Mouse (Mus musculus): ENCODE results near the gene Ano8. TPM values are rescaled to one million over a fixed set of nuclear protein-coding genes. Genes with fewer than 3 reads are reported as not detected.
"Not testable (repeated sequence)": the region's sequence is repeated elsewhere in the genome, so short reads cannot be mapped to it uniquely, and the experiment has no call there.

The Ano8 gene
- total and polyA plus RNA-seq, 3 experiments, result 1.1 to 2.1 (median 1.5) TPM

DNA sequence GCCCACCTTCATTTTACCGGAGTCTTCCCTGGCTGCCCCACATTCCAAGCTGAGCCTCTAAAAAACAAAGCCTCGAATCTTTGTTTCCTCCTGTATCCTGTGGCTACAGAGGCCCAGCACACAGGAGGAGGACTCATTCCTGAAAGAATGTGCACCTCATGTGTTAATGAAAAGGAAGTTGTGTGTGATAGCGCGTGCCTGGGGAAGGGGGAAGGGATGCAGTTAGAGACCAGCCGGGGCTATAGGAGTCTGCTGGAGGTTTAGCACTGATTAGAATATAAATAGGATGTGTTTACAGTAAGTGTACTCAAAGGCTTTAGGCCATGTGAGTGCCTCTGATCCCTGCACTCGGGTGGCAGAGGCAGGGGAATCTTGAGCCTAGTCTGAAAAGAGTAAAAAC lies 40.5 kb upstream of the Ano8 start:
- H3K27me3 ChIP-seq (ENCODE audit: insufficient read depth, low read length), result peaks cover 50% of the 10 kb centered on the region
- no peak overlapping the region for H3K4me3 ChIP-seq (ENCODE audit: low read depth, low read length)
- no peak for ATAC-seq (ENCODE audit: extremely low read depth, insufficient number of reproducible peaks, low FRiP score, poor library complexity, severe bottlenecking)
- H3K4me1 ChIP-seq (ENCODE audit: insufficient read depth, low read depth, low read length), result peaks cover 12% of the 10 kb centered on the region
- no peak for DNase-seq (ENCODE audit: low spot score)
- TF ChIP-seq GATA1 (IDR thresholded peaks at IDR 0.05; ENCODE audit: borderline replicate concordance, low read length), result no peak
- TF ChIP-seq CTCF (IDR thresholded peaks at IDR 0.05; ENCODE audit: low read depth, low read length), result no peak
- no peak for TF ChIP-seq GATA2 (IDR thresholded peaks at IDR 0.05; ENCODE audit: borderline replicate concordance, low read depth, low read length)
- TF ChIP-seq POLR2AphosphoS5 (IDR thresholded peaks at IDR 0.05; ENCODE audit: insufficient replicate concordance, low read depth, low read length), result no peak
- TF ChIP-seq TAL1 (conservative IDR thresholded peaks at IDR 0.05; ENCODE audit: low read depth, low read length), result no peak
- H3K9me3 ChIP-seq (replicated peaks), result no peaks in the 10 kb centered on the region
- no peaks in the 10 kb centered on the region for H3K36me3 ChIP-seq (replicated peaks)

DNA sequence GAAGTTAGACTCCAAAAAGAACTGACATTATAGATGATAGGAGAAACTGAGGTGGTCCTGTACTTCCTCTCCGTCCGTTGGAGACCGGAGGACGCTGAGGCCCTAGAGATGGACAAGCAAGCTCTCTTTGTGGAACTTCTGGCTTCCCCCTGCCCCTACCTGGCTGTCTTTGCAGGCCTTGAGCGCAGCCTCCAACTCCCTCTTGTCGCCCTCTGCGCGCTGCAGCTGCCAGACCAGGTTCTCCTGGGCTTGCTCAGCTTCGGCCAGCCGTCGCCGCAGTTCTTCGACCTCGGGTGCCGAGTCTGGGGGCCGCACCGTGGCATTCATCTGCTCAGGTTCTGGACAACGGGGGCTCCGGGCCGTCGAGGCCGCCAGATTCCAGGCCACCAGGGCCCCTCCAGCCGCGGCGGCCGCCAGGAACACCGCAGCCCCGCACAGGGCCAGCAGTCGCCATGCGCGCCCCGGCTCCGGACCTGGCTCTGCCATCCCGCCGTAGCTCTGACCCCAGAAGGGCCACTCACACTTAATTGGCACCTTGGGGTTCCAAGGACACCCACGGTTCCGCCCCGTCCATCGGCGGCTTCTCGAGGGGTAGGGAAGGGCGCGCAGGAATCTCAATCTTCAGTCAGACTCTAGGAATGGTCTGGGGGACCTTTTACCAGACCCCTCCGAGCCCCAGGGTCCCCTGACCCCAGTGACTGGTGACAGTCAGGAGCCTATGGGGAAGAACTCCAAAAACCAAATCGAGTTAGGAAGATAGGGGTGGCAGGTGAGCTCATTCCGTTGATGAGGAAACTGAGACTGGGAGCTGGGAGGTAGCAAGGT lies 39.7 kb upstream of the Ano8 start, which contains the start of gene Ccdc194:
Ccdc194 (minus strand) TSS at position 486 of the 825 bp plus-strand sequence.
- ATAC-seq (ENCODE audit: extremely low read depth, insufficient number of reproducible peaks, low FRiP score, poor library complexity, severe bottlenecking), result no peak
- Histone ChIP-seq H3K4me3 (ENCODE audit: low read depth, low read length) (no peak within 1 kb of the TSS), H3K4me1 (ENCODE audit: insufficient read depth, low read depth, low read length) (peaks cover 13% of the 10 kb centered on the region), H3K27me3 (ENCODE audit: insufficient read depth, low read length) (peaks cover 57% of the 10 kb centered on the region), H3K9me3 (replicated peaks) (no peaks in the 10 kb centered on the region), H3K36me3 (replicated peaks) (no peaks in the 10 kb centered on the region)
- DNase-seq (ENCODE audit: low spot score), result no peak
- TF ChIP-seq GATA1 (IDR thresholded peaks at IDR 0.05; ENCODE audit: borderline replicate concordance, low read length) (no peak), POLR2AphosphoS5 (IDR thresholded peaks at IDR 0.05; ENCODE audit: insufficient replicate concordance, low read depth, low read length) (no peak), TAL1 (conservative IDR thresholded peaks at IDR 0.05; ENCODE audit: low read depth, low read length) (no peak), CTCF (IDR thresholded peaks at IDR 0.05; ENCODE audit: low read depth, low read length) (no peak)

DNA sequence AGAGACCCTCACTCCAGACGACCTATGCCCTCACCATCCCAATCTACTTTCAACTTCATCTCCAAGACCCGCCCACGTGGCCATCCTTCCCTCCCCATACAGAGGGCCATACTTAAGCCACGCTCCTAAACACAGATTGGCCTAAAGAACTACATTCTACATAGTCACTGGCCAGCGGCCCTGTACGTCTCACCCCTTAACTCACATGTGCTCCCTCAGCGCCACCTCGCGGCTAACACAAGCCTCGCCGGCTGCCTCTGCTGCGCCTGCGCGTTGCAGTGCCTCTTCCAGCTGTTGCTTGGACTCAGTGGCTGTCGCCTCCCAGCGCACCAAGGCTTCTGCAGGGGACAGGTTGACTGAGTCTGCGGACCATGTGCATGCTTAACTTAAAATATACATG lies 35.9 kb upstream of the Ano8 start:
- Histone ChIP-seq H3K4me3 (ENCODE audit: low read depth, low read length) (no peak overlapping the region; the same call in 1 of the 2 replicates), H3K9me3 (replicated peaks) (no peaks in the 10 kb centered on the region), H3K4me1 (ENCODE audit: insufficient read depth, low read depth, low read length) (peaks cover 9% of the 10 kb centered on the region), H3K27me3 (ENCODE audit: insufficient read depth, low read length) (peaks cover 51% of the 10 kb centered on the region), H3K36me3 (replicated peaks) (no peaks in the 10 kb centered on the region)
- DNase-seq (ENCODE audit: low spot score) (peak; percentile 78), ATAC-seq (ENCODE audit: extremely low read depth, insufficient number of reproducible peaks, low FRiP score, poor library complexity, severe bottlenecking) (peak; percentile 45)
- no peak for TF ChIP-seq GATA1 (IDR thresholded peaks at IDR 0.05; ENCODE audit: borderline replicate concordance, low read length)
- TF ChIP-seq GATA2 (IDR thresholded peaks at IDR 0.05; ENCODE audit: borderline replicate concordance, low read depth, low read length), result no peak
- peak; percentile 87 for TF ChIP-seq CTCF (IDR thresholded peaks at IDR 0.05; ENCODE audit: low read depth, low read length)
- TF ChIP-seq TAL1 (conservative IDR thresholded peaks at IDR 0.05; ENCODE audit: low read depth, low read length), result no peak

DNA sequence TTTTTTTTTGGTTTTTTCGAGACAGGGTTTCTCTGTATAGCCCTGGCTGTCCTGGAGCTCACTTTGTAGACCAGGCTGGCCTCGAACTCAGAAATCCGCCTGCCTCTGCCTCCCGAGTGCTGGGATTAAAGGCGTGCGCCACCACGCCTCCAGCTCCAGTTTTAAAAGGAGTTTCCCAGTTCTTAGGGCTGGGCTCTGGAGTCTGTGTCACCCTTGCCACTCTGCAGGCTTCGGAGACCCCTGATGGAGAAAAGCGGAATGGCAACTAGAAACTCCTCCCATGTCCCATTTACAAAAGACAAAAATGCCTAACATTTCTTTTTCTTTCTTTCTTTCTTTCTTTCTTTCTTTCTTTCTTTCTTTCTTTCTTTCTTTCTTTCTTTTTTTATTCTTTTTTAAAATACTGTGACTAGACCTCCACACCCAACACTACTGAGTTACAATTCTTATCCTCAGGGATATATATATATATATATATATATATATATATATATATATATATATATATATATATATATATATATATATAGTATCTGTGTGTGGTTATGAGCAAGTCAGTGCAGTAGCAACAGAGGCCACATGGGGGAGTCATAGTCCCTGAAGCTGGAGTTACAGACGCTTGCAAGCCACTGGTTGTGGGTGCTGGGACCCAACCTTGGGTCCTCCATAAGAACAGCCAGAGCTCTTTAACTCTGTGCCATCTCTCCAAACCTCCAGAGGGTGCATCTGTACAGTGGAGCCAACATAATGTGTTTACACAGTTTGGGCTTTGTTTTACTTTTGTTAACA lies 33.5 kb upstream of the Ano8 start:
- not testable (repeated sequence) for ATAC-seq (ENCODE audit: extremely low read depth, insufficient number of reproducible peaks, low FRiP score, poor library complexity, severe bottlenecking); H3K4me3 ChIP-seq (ENCODE audit: low read depth, low read length); H3K4me1 ChIP-seq (ENCODE audit: insufficient read depth, low read depth, low read length); H3K9me3 ChIP-seq (replicated peaks); DNase-seq (ENCODE audit: low spot score); H3K36me3 ChIP-seq (replicated peaks)
- peaks cover 35% of the 10 kb centered on the region for H3K27me3 ChIP-seq (ENCODE audit: insufficient read depth, low read length)

DNA sequence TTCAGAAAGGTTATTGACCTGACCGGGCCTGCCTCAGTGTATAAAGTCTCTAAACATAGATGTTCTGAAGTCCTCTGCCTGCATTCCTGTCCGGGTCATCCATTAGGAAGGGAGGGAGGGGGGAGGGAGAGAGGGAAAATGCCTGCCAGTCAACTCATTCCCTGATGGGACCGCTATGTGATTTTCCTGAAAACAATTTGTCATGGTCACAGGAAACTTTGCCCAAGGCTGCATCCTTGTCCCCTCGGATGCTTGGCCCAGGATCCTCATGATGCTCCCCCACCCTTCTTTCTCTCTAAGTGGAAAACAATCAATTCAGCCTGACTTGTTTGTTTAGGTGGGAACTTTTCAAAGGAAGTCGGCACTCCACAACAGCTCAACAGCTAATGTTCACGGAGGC lies 31.0 kb upstream of the Ano8 start:
- H3K4me1 ChIP-seq (ENCODE audit: insufficient read depth, low read depth, low read length), result peaks cover 18% of the 10 kb centered on the region
- DNase-seq (ENCODE audit: low spot score) (no peak), ATAC-seq (ENCODE audit: extremely low read depth, insufficient number of reproducible peaks, low FRiP score, poor library complexity, severe bottlenecking) (no peak)
- no peaks in the 10 kb centered on the region for H3K36me3 ChIP-seq (replicated peaks)
- no peak for TF ChIP-seq POLR2AphosphoS5 (IDR thresholded peaks at IDR 0.05; ENCODE audit: insufficient replicate concordance, low read depth, low read length)
- TF ChIP-seq CTCF (IDR thresholded peaks at IDR 0.05; ENCODE audit: low read depth, low read length), result no peak
- TF ChIP-seq TAL1 (conservative IDR thresholded peaks at IDR 0.05; ENCODE audit: low read depth, low read length), result no peak
- TF ChIP-seq GATA2 (IDR thresholded peaks at IDR 0.05; ENCODE audit: borderline replicate concordance, low read depth, low read length), result no peak
- TF ChIP-seq GATA1 (IDR thresholded peaks at IDR 0.05; ENCODE audit: borderline replicate concordance, low read length), result no peak
- peaks cover 32% of the 10 kb centered on the region for H3K27me3 ChIP-seq (ENCODE audit: insufficient read depth, low read length)
- H3K4me3 ChIP-seq (ENCODE audit: low read depth, low read length), result no peak overlapping the region
- no peaks in the 10 kb centered on the region for H3K9me3 ChIP-seq (replicated peaks)

DNA sequence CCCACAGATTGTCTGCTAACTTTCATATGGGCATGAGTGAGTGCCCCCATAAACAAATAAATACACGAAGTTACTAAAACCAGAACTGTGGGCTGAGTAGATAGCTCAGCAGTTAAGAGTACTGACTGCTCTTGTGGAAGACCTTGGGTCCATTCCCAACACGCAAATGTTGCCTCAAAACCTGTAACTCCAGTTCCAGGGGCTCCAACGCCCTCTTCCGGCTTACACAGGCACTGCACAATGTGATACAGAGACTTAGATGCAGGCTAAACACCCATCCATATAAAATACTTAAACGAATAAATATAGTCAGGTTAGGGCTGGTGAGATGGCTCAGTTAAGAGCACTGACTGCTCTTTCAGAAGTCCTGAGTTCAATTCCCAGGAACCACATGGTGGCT lies 29.3 kb upstream of the Ano8 start:
- DNase-seq (ENCODE audit: low spot score) (no peak), ATAC-seq (ENCODE audit: extremely low read depth, insufficient number of reproducible peaks, low FRiP score, poor library complexity, severe bottlenecking) (no peak)
- Histone ChIP-seq H3K4me3 (ENCODE audit: low read depth, low read length) (no peak overlapping the region), H3K36me3 (replicated peaks) (no peaks in the 10 kb centered on the region), H3K27me3 (ENCODE audit: insufficient read depth, low read length) (peaks cover 35% of the 10 kb centered on the region), H3K4me1 (ENCODE audit: insufficient read depth, low read depth, low read length) (peaks cover 17% of the 10 kb centered on the region), H3K9me3 (replicated peaks) (no peaks in the 10 kb centered on the region)
- no peak for TF ChIP-seq GATA1 (IDR thresholded peaks at IDR 0.05; ENCODE audit: borderline replicate concordance, low read length)
- TF ChIP-seq TAL1 (conservative IDR thresholded peaks at IDR 0.05; ENCODE audit: low read depth, low read length), result no peak
- no peak for TF ChIP-seq GATA2 (IDR thresholded peaks at IDR 0.05; ENCODE audit: borderline replicate concordance, low read depth, low read length)
- no peak for TF ChIP-seq CTCF (IDR thresholded peaks at IDR 0.05; ENCODE audit: low read depth, low read length)
- TF ChIP-seq POLR2AphosphoS5 (IDR thresholded peaks at IDR 0.05; ENCODE audit: insufficient replicate concordance, low read depth, low read length), result no peak

Data from G1E (cell line).